Mouse (Mus musculus): ENCODE results near the gene Mast1. TPM values are rescaled to one million over a fixed set of nuclear protein-coding genes. Genes with fewer than 3 reads are reported as not detected.

Gene Mast1
- polyA plus RNA-seq, 1 experiment from 2014 or later = 79.8 TPM

GRCm38 (mm10) chr8:84901071-84901470 is 36.1 kb downstream of the Mast1 start:
- H3K4me3 ChIP-seq (ENCODE audit: low read depth, low read length) = no peak overlapping the region
- no peak for ATAC-seq (ENCODE audit: low read depth)
- H3K9ac ChIP-seq (replicated peaks; ENCODE audit: low read depth, low read length) = no peak overlapping the region
- H3K9me3 ChIP-seq (ENCODE audit: control insufficient read depth, low read length) = no peaks in the 10 kb centered on the region
- peaks cover 6% of the 10 kb centered on the region; the same call in 1 of the 2 replicates for H3K4me1 ChIP-seq (ENCODE audit: control insufficient read depth, insufficient read depth, low read length)
- WGBS = 59% methylated on average over 4 of the region's 4 CpGs
- no peak overlapping the region for H3K4me2 ChIP-seq (ENCODE audit: low read depth, low read length)
- no peak overlapping the region for H3K27ac ChIP-seq (ENCODE audit: low read depth, low read length)
- H3K27me3 ChIP-seq (ENCODE audit: control insufficient read depth, insufficient read depth, low read length) = no peaks in the 10 kb centered on the region
- no peaks in the 10 kb centered on the region for H3K36me3 ChIP-seq (ENCODE audit: control insufficient read depth, insufficient read depth, low read length)

- Histone ChIP-seq H3K9me3 (ENCODE audit: control insufficient read depth, low read length) (no peaks in the 10 kb centered on the region), H3K36me3 (ENCODE audit: control insufficient read depth, insufficient read depth, low read length) (peaks cover 2% of the 10 kb centered on the region; the same call in 1 of the 2 replicates), H3K4me1 (ENCODE audit: control insufficient read depth, insufficient read depth, low read length) (peaks cover 10% of the 10 kb centered on the region), H3K4me2 (ENCODE audit: low read depth, low read length) (no peak overlapping the region), H3K4me3 (ENCODE audit: low read depth, low read length) (no peak overlapping the region), H3K9ac (replicated peaks; ENCODE audit: low read depth, low read length) (no peak overlapping the region), H3K27me3 (ENCODE audit: control insufficient read depth, insufficient read depth, low read length) (no peaks in the 10 kb centered on the region), H3K27ac (ENCODE audit: low read depth, low read length) (no peak overlapping the region)
- 89% methylated on average over 5 of the region's 5 CpGs for WGBS
- ATAC-seq (ENCODE audit: low read depth) = no peak
Observed at GRCm38 (mm10) chr8:84895963-84896362, 41.2 kb downstream of the Mast1 start.

GRCm38 (mm10) chr8:84893709-84894134 is 43.4 kb downstream of the Mast1 start, which contains the start of gene Gcdh:
TSS of gene Gcdh (minus strand) at chr8:84893921.
- peak; percentile 99 for ATAC-seq (ENCODE audit: low read depth)
- Histone ChIP-seq H3K4me1 (ENCODE audit: control insufficient read depth, insufficient read depth, low read length) (peaks cover 10% of the 10 kb centered on the region), H3K27ac (ENCODE audit: low read depth, low read length) (no peak within 1 kb of the TSS), H3K36me3 (ENCODE audit: control insufficient read depth, insufficient read depth, low read length) (peaks cover 7% of the 10 kb centered on the region), H3K9me3 (ENCODE audit: control insufficient read depth, low read length) (no peaks in the 10 kb centered on the region), H3K4me2 (ENCODE audit: low read depth, low read length) (peak within 1 kb of the TSS; percentile 75), H3K9ac (replicated peaks; ENCODE audit: low read depth, low read length) (peak within 1 kb of the TSS; percentile 63), H3K4me3 (ENCODE audit: low read depth, low read length) (peak within 1 kb of the TSS; percentile 61), H3K27me3 (ENCODE audit: control insufficient read depth, insufficient read depth, low read length) (no peaks in the 10 kb centered on the region)
- WGBS = 0% methylated on average over 11 of the region's 11 CpGs

- H3K36me3 ChIP-seq (ENCODE audit: control insufficient read depth, insufficient read depth, low read length) = peaks cover 9% of the 10 kb centered on the region
- H3K9me3 ChIP-seq (ENCODE audit: control insufficient read depth, low read length) = no peaks in the 10 kb centered on the region
- 12% methylated on average over 31 of the region's 31 CpGs for WGBS
- H3K27me3 ChIP-seq (ENCODE audit: control insufficient read depth, insufficient read depth, low read length) = no peaks in the 10 kb centered on the region
- peak overlapping the region; percentile 61 for H3K4me3 ChIP-seq (ENCODE audit: low read depth, low read length)
- H3K4me2 ChIP-seq (ENCODE audit: low read depth, low read length) = peak overlapping the region; percentile 75
- no peak overlapping the region for H3K27ac ChIP-seq (ENCODE audit: low read depth, low read length)
- H3K4me1 ChIP-seq (ENCODE audit: control insufficient read depth, insufficient read depth, low read length) = peaks cover 10% of the 10 kb centered on the region
- peak overlapping the region; percentile 63 for H3K9ac ChIP-seq (replicated peaks; ENCODE audit: low read depth, low read length)
- peak; percentile 50 for ATAC-seq (ENCODE audit: low read depth)
Observed at GRCm38 (mm10) chr8:84892993-84893708, 44.0 kb downstream of the Mast1 start.

- H3K27ac ChIP-seq (ENCODE audit: low read depth, low read length) = no peak overlapping the region
- no peaks in the 10 kb centered on the region for H3K9me3 ChIP-seq (ENCODE audit: control insufficient read depth, low read length)
- no peak overlapping the region for H3K4me3 ChIP-seq (ENCODE audit: low read depth, low read length)
- H3K4me2 ChIP-seq (ENCODE audit: low read depth, low read length) = no peak overlapping the region
- H3K4me1 ChIP-seq (ENCODE audit: control insufficient read depth, insufficient read depth, low read length) = peaks cover 9% of the 10 kb centered on the region
- no peak for ATAC-seq (ENCODE audit: low read depth)
- WGBS = 100% methylated on average over 1 of the region's 1 CpGs
- H3K27me3 ChIP-seq (ENCODE audit: control insufficient read depth, insufficient read depth, low read length) = no peaks in the 10 kb centered on the region
- H3K9ac ChIP-seq (replicated peaks; ENCODE audit: low read depth, low read length) = no peak overlapping the region
- peaks cover 25% of the 10 kb centered on the region for H3K36me3 ChIP-seq (ENCODE audit: control insufficient read depth, insufficient read depth, low read length)
Observed at GRCm38 (mm10) chr8:84889141-84889540, 48.0 kb downstream of the Mast1 start.

- Histone ChIP-seq H3K4me1 (ENCODE audit: control insufficient read depth, insufficient read depth, low read length) (peaks cover 6% of the 10 kb centered on the region), H3K4me3 (ENCODE audit: low read depth, low read length) (no peak overlapping the region), H3K36me3 (ENCODE audit: control insufficient read depth, insufficient read depth, low read length) (peaks cover 25% of the 10 kb centered on the region), H3K27me3 (ENCODE audit: control insufficient read depth, insufficient read depth, low read length) (no peaks in the 10 kb centered on the region), H3K4me2 (ENCODE audit: low read depth, low read length) (no peak overlapping the region), H3K9me3 (ENCODE audit: control insufficient read depth, low read length) (no peaks in the 10 kb centered on the region), H3K9ac (replicated peaks; ENCODE audit: low read depth, low read length) (no peak overlapping the region), H3K27ac (ENCODE audit: low read depth, low read length) (no peak overlapping the region)
- 86% methylated on average over 3 of the region's 3 CpGs for WGBS
- ATAC-seq (ENCODE audit: low read depth) = no peak
Observed at GRCm38 (mm10) chr8:84888280-84888679, 48.9 kb downstream of the Mast1 start.

GRCm38 (mm10) chr8:84884728-84885127 is 52.4 kb downstream of the Mast1 start:
- 86% methylated on average over 4 of the region's 4 CpGs for WGBS
- Histone ChIP-seq H3K27me3 (ENCODE audit: control insufficient read depth, insufficient read depth, low read length) (no peaks in the 10 kb centered on the region), H3K4me3 (ENCODE audit: low read depth, low read length) (no peak overlapping the region), H3K9me3 (ENCODE audit: control insufficient read depth, low read length) (no peaks in the 10 kb centered on the region), H3K4me2 (ENCODE audit: low read depth, low read length) (no peak overlapping the region), H3K4me1 (ENCODE audit: control insufficient read depth, insufficient read depth, low read length) (no peaks in the 10 kb centered on the region), H3K36me3 (ENCODE audit: control insufficient read depth, insufficient read depth, low read length) (peaks cover 18% of the 10 kb centered on the region), H3K27ac (ENCODE audit: low read depth, low read length) (no peak overlapping the region), H3K9ac (replicated peaks; ENCODE audit: low read depth, low read length) (no peak overlapping the region)
- no peak for ATAC-seq (ENCODE audit: low read depth)

GRCm38 (mm10) chr8:84878915-84879314 is 58.2 kb downstream of the Mast1 start:
- H3K4me2 ChIP-seq (ENCODE audit: low read depth, low read length) = no peak overlapping the region
- 79% methylated on average over 1 of the region's 1 CpGs for WGBS
- no peak overlapping the region for H3K9ac ChIP-seq (replicated peaks; ENCODE audit: low read depth, low read length)
- no peak for ATAC-seq (ENCODE audit: low read depth)
- no peak overlapping the region for H3K27ac ChIP-seq (ENCODE audit: low read depth, low read length)
- no peaks in the 10 kb centered on the region for H3K27me3 ChIP-seq (ENCODE audit: control insufficient read depth, insufficient read depth, low read length)
- H3K36me3 ChIP-seq (ENCODE audit: control insufficient read depth, insufficient read depth, low read length) = no peaks in the 10 kb centered on the region
- no peak overlapping the region for H3K4me3 ChIP-seq (ENCODE audit: low read depth, low read length)
- no peaks in the 10 kb centered on the region for H3K9me3 ChIP-seq (ENCODE audit: control insufficient read depth, low read length)
- H3K4me1 ChIP-seq (ENCODE audit: control insufficient read depth, insufficient read depth, low read length) = no peaks in the 10 kb centered on the region

GRCm38 (mm10) chr8:84877297-84878035 is 59.7 kb downstream of the Mast1 start:
- Histone ChIP-seq H3K36me3 (ENCODE audit: control insufficient read depth, insufficient read depth, low read length) (no peaks in the 10 kb centered on the region), H3K9me3 (ENCODE audit: control insufficient read depth, low read length) (no peaks in the 10 kb centered on the region), H3K9ac (replicated peaks; ENCODE audit: low read depth, low read length) (no peak overlapping the region), H3K4me2 (ENCODE audit: low read depth, low read length) (no peak overlapping the region), H3K27me3 (ENCODE audit: control insufficient read depth, insufficient read depth, low read length) (peaks cover 4% of the 10 kb centered on the region; the same call in 1 of the 2 replicates), H3K4me1 (ENCODE audit: control insufficient read depth, insufficient read depth, low read length) (no peaks in the 10 kb centered on the region; the same call in 1 of the 2 replicates), H3K27ac (ENCODE audit: low read depth, low read length) (no peak overlapping the region), H3K4me3 (ENCODE audit: low read depth, low read length) (no peak overlapping the region)
- 89% methylated on average over 3 of the region's 3 CpGs for WGBS
- no peak for ATAC-seq (ENCODE audit: low read depth)
